Mouse (Mus musculus) C2C12 (cell line): ENCODE measurements around the gene Slc38a2.

Experiments
- CTCF ChIP-seq: IDR thresholded peaks from one replicate; pipeline ENCODE4 v1.5.1; 2011; ENCODE audit not compliant: control insufficient read depth, insufficient read depth, insufficient read length
- FOSL1 ChIP-seq: IDR thresholded peaks from one replicate; pipeline ENCODE4 v1.8.0; 2011; ENCODE audit warnings: mild to moderate bottlenecking, low read length; ENCODE audit not compliant: poor library complexity, insufficient read depth, severe bottlenecking
- MAX ChIP-seq: IDR thresholded peaks from one replicate; pipeline ENCODE4 v1.6.1; 2011; ENCODE audit warnings: mild to moderate bottlenecking, control low read depth
- MYOD1 ChIP-seq: IDR thresholded peaks from one replicate; pipeline ENCODE4 v1.6.1; 2011; ENCODE audit warnings: low read depth; ENCODE audit not compliant: control insufficient read depth, insufficient read length
- MYOG ChIP-seq: IDR thresholded peaks from one replicate; pipeline ENCODE4 v1.6.1; 2011; ENCODE audit not compliant: control insufficient read depth, insufficient read length; ENCODE audit errors: extremely low read depth
- USF1 ChIP-seq: IDR thresholded peaks from one replicate; pipeline ENCODE4 v1.6.1; 2011; ENCODE audit warnings: low read depth, mild to moderate bottlenecking, control low read depth, moderate library complexity

DNA sequence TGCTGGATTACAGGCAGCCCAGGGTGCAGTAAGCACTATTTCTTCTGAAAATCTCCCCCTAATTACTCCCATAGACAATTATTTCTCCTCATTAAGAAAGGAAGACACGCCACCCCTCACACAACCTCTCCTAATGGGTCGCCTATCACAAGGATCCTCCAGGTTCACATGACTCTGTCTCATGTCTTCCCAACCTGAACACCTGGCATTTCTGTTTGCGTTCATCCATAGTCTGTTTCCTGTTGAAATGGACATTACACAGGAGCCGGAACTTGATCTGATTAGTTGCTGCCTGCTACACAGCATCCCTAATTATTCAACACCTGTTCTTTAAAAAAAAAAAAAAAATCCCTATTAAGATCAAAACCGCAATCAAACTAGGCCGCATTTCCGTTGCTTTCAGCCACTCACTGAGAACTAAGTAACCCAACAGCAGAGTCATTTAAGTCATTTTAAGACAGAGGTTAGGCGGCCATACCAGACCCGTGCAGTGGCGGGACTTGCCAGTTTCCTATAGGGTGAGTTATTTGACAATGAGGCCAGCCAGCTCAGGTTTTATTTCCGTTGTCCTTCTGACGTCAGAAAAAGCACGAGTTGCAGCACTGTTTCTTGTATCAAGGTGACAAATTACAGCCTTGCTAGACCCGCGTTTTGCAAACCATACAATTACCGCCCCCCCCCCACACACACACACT is 59.1 kb downstream of the Slc38a2 start:
- TF ChIP-seq MYOG (no peak), MAX (peak; percentile 58), CTCF (no peak), FOSL1 (no peak), USF1 (no peak), MYOD1 (no peak)
